Mouse (Mus musculus): ENCODE measurements at regions not wholly inside any gene's neighbourhood (a gene's known extent, or its start where the extent isn't known, plus 50 kb on each side); places are given as distances from the start of the nearest gene placed in this dataset.

DNA sequence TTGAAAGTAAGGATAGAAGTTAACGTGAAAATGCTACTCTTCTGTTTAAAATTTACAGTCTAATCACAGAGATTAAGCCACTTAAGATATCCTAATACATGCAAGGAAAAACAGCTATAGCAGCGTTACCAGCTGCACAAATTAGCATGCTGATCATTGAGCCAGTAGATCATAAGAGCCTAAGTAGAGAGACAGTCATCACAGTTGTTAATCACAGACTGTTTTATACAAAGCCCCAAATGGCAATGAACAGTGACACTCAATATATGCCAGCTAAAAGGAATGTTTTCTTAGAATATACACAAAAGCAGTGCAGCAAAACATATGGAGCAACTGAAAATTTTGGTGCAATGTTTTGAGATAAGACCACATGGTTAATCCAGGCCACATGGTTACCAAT, 64.7 kb upstream of the Ppp1r3a start:
- DNase-seq (ENCODE audit: low read depth): no peak

- no peak for DNase-seq (ENCODE audit: low read depth)
Observed at GRCm38 (mm10) chr6:14824777-14825176, 69.7 kb upstream of the Ppp1r3a start.

GRCm38 (mm10) chr6:14838910-14839309, 62.2 kb upstream of the Foxp2 start:
- peak; percentile 7 for DNase-seq (ENCODE audit: low read depth)

Data from c-Kit-positive CD71-negative TER-119-negative erythroid progenitor cells, embryonic 14.5 days (primary cell).